Mouse (Mus musculus) embryonic fibroblast, embryonic 13.5 days (primary cell): Measurements from ENCODE around the gene H1fx.

Source experiments
- CTCF ChIP-seq: IDR thresholded peaks from 2 replicates; pipeline ENCODE4 v1.5.1; 2011; ENCODE audit warnings: mild to moderate bottlenecking, control low read depth, low read length, moderate library complexity, borderline replicate concordance; ENCODE audit not compliant: insufficient read depth
- POLR2A ChIP-seq: IDR thresholded peaks from 2 replicates; pipeline ENCODE4 v1.6.1; 2011; ENCODE audit warnings: low read depth, mild to moderate bottlenecking, control low read depth, low read length, moderate library complexity

- TF ChIP-seq POLR2A (peak; percentile 10; the same call in 1 of the 2 replicates), CTCF (no peak)
Measured at GRCm38 (mm10) chr6:87979728-87980127, 1.7 kb downstream of the H1fx start.
